Mouse (Mus musculus): ENCODE data around the gene Rchy1. TPM values are rescaled to one million over a fixed set of nuclear protein-coding genes. Genes with fewer than 3 reads are reported as not detected.

Rchy1 gene
- total and polyA plus RNA-seq, 2 experiments from 2014 or later = 40.0 to 67.1 TPM

DNA sequence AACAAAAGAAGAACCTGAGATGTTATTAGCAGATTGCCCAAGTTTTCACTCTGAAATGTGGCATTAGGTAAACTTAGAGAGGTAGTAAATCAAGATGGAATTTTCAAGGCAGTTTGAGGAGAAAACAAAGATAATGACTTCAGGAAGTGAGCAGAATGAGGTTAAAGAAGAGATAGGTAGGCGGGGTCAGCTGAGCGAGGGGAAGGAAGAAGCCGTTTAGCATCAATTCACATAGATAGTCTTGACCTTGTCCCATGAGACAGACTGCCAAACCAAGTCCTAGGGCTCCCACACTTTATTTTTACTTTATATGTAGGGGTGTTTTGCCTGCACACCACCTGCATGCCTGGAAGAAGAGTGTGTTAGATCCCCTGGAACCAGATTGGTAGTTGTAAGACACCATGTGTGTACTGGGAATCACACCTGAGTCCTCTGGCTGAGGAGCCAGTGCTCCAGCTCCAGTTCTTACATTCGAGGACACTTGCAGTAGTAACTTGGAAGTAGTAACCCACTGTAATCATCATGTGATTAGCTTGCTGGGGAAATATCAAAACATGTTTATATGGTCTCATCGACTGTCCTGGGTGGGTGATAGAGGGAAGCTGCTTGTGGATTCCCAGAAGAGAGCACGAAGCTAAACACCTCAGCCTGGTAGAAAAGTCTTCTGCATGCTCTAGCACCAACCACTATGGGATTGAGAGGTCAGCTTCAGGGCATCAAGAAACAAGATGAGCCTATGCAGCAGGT, 28.5 kb upstream of the Rchy1 start:
- TF ChIP-seq CTCF (IDR thresholded peaks at IDR 0.05; ENCODE audit: low read depth) = no peak
- Histone ChIP-seq H3K4me1 (ENCODE audit: insufficient read depth) (no peaks in the 10 kb centered on the region), H3K4me2 (ENCODE audit: low read depth) (no peak overlapping the region), H3K27ac (ENCODE audit: low read depth, low read length) (no peak overlapping the region), H3K9me3 (ENCODE audit: low read length) (no peaks in the 10 kb centered on the region), H3K4me3 (ENCODE audit: low read depth, low read length) (no peak overlapping the region), H3K9ac (no peak overlapping the region), H3K27me3 (ENCODE audit: insufficient read depth, low read length) (no peaks in the 10 kb centered on the region), H3K36me3 (ENCODE audit: insufficient read depth) (no peaks in the 10 kb centered on the region)
- ATAC-seq (no peak), DNase-seq (no peak)
- 91% methylated on average over 6 of the region's 6 CpGs for WGBS

GRCm38 (mm10) chr5:91989261-91989660, 26.4 kb upstream of the Rchy1 start:
- 82% methylated on average over 9 of the region's 9 CpGs for WGBS
- Histone ChIP-seq H3K27ac (ENCODE audit: low read depth, low read length) (no peak overlapping the region), H3K4me1 (ENCODE audit: insufficient read depth) (no peaks in the 10 kb centered on the region), H3K36me3 (ENCODE audit: insufficient read depth) (no peaks in the 10 kb centered on the region), H3K27me3 (ENCODE audit: insufficient read depth, low read length) (no peaks in the 10 kb centered on the region), H3K9ac (no peak overlapping the region), H3K9me3 (ENCODE audit: low read length) (no peaks in the 10 kb centered on the region), H3K4me3 (ENCODE audit: low read depth, low read length) (no peak overlapping the region), H3K4me2 (ENCODE audit: low read depth) (no peak overlapping the region)
- no peak for TF ChIP-seq CTCF (IDR thresholded peaks at IDR 0.05; ENCODE audit: low read depth)
- DNase-seq (no peak), ATAC-seq (no peak)

DNA sequence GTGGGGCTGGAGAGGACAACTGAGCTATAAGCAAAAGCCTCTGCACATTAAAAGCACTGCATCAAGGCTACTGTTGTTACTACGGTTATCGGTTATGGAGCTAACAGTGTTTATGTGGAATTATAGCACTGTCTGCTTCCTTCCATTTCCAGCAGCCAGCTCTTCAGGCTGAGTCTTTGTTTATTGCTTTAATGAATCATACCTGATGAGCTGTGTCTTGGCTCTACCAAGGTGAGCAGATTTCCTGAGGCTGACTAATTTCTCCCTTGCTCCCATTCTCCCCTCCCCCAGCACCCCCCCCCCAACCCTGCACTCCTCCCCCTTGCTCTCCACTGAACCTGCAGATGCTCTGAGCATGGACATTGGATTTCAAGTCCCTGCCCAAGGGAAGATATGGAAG, 24.9 kb upstream of the Rchy1 start:
- DNase-seq = no peak
- TF ChIP-seq CTCF (IDR thresholded peaks at IDR 0.05; ENCODE audit: low read depth) = no peak
- ATAC-seq = no peak

DNA sequence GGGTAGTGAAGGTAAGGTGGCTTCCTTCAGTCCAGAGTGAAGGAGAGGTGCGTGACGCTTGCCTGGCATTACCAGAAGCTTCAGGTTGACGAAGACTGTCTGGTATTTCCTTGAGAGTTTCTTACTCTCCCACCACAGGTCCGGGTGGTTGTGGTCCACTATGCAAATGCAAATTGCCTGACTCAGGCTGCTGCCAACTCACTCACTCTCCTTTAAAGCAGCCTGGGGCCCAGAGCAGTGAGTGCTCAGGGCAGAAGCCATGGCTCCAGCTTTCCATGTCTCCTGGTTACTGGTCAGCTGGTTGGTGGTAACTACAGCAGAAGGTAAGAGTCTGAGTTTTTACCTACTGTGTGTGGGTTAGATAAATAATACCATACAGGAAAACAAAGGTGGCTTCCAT, 24.4 kb upstream of the Rchy1 start, which contains the start of gene Odaph:
Odaph (plus strand) TSS at position 240 of the 400 bp plus-strand sequence.
- Histone ChIP-seq H3K36me3 (ENCODE audit: insufficient read depth) (no peaks in the 10 kb centered on the region), H3K4me1 (ENCODE audit: insufficient read depth) (no peaks in the 10 kb centered on the region), H3K9me3 (ENCODE audit: low read length) (no peaks in the 10 kb centered on the region), H3K27ac (ENCODE audit: low read depth, low read length) (no peak within 1 kb of the TSS), H3K4me3 (ENCODE audit: low read depth, low read length) (no peak within 1 kb of the TSS), H3K27me3 (ENCODE audit: insufficient read depth, low read length) (no peaks in the 10 kb centered on the region), H3K9ac (no peak within 1 kb of the TSS), H3K4me2 (ENCODE audit: low read depth) (no peak within 1 kb of the TSS)
- ATAC-seq (no peak), DNase-seq (no peak)
- 72% methylated on average over 4 of the region's 4 CpGs for WGBS
- no peak for TF ChIP-seq CTCF (IDR thresholded peaks at IDR 0.05; ENCODE audit: low read depth)

More for the DNA sequence above, 24.9 kb upstream of the Rchy1 start:
- no peak overlapping the region for H3K4me2 ChIP-seq (ENCODE audit: low read depth)
- no peak overlapping the region for H3K4me3 ChIP-seq (ENCODE audit: low read depth, low read length)
- H3K36me3 ChIP-seq (ENCODE audit: insufficient read depth) = no peaks in the 10 kb centered on the region
- 96% methylated on average over 2 of the region's 2 CpGs for WGBS
- no peaks in the 10 kb centered on the region for H3K9me3 ChIP-seq (ENCODE audit: low read length)
- no peak overlapping the region for H3K9ac ChIP-seq
- H3K27me3 ChIP-seq (ENCODE audit: insufficient read depth, low read length) = no peaks in the 10 kb centered on the region
- H3K27ac ChIP-seq (ENCODE audit: low read depth, low read length) = no peak overlapping the region
- H3K4me1 ChIP-seq (ENCODE audit: insufficient read depth) = no peaks in the 10 kb centered on the region

DNA sequence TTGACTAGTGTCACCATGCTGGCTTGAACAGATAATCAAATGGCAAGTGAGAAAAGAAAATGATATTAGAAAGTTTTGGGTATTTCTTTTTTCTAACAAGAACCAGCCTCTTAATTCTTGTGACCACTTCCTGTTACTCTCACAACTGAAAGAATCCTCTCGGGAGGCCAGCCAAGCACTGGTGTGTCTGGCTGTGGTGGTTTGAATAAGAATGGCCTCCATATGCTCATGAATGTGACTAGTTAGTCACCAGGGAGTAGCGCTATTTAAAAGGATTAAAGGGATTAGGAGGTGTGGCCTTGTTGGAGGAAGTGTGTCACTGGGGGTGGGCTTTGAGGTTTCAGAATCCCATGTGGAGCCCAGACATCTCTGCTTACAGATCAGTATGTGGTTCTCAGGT, 22.9 kb upstream of the Rchy1 start:
- no peak for ATAC-seq
- Histone ChIP-seq H3K27me3 (ENCODE audit: insufficient read depth, low read length) (no peaks in the 10 kb centered on the region), H3K4me3 (ENCODE audit: low read depth, low read length) (no peak overlapping the region), H3K9ac (no peak overlapping the region), H3K36me3 (ENCODE audit: insufficient read depth) (no peaks in the 10 kb centered on the region), H3K4me2 (ENCODE audit: low read depth) (no peak overlapping the region), H3K9me3 (ENCODE audit: low read length) (no peaks in the 10 kb centered on the region), H3K4me1 (ENCODE audit: insufficient read depth) (no peaks in the 10 kb centered on the region), H3K27ac (ENCODE audit: low read depth, low read length) (no peak overlapping the region)
- no peak for TF ChIP-seq CTCF (IDR thresholded peaks at IDR 0.05; ENCODE audit: low read depth)
- 30% methylated on average over 2 of the region's 2 CpGs for WGBS
- no peak for DNase-seq

- no peak overlapping the region for H3K9ac ChIP-seq
- H3K27ac ChIP-seq (ENCODE audit: low read depth, low read length) = no peak overlapping the region
- no peaks in the 10 kb centered on the region for H3K36me3 ChIP-seq (ENCODE audit: insufficient read depth)
- DNase-seq = no peak
- no peak overlapping the region for H3K4me3 ChIP-seq (ENCODE audit: low read depth, low read length)
- H3K27me3 ChIP-seq (ENCODE audit: insufficient read depth, low read length) = no peaks in the 10 kb centered on the region
- WGBS = 67% methylated on average over 2 of the region's 2 CpGs
- H3K9me3 ChIP-seq (ENCODE audit: low read length) = no peaks in the 10 kb centered on the region
- H3K4me2 ChIP-seq (ENCODE audit: low read depth) = no peak overlapping the region
- no peaks in the 10 kb centered on the region for H3K4me1 ChIP-seq (ENCODE audit: insufficient read depth)
- no peak for TF ChIP-seq CTCF (IDR thresholded peaks at IDR 0.05; ENCODE audit: low read depth)
- no peak; the same call in 1 of the 2 replicates for ATAC-seq
Observed at GRCm38 (mm10) chr5:91983490-91983889, 20.6 kb upstream of the Rchy1 start.

DNA sequence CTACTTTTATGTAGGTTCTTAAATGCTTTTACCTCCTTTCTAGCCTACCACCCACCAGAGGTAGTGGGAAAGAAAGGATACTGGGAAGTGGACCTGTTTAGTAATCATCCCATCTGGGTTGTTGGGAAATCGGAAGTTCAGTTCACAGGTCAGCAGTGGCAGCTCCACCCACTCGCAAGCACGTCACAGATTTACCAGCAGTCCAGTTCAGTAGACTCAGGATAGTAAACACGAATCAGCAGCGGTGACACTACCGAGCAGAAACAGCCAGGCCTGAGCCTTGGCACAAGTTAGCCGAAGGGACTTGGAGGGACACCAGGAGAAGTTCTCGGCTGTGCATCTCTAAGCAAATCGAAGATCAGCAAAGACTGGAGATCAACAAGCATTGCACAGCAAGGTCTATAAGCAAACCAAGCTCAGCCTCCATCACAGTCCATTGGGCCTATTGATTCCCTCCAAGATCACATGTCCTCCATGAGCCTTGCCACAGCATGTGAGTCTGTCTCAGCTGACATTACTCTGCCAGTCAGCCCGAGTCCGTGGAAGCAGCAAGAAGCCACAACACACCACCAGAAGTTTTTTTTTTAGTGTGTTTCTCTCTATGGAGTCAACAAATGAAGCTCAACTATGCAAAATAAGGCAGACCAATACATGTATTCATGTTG, 18.4 kb upstream of the Rchy1 start:
- no peak overlapping the region for H3K4me3 ChIP-seq (ENCODE audit: low read depth, low read length)
- no peak overlapping the region for H3K4me2 ChIP-seq (ENCODE audit: low read depth)
- WGBS = 92% methylated on average over 11 of the region's 11 CpGs
- no peaks in the 10 kb centered on the region for H3K36me3 ChIP-seq (ENCODE audit: insufficient read depth)
- H3K9ac ChIP-seq = no peak overlapping the region
- DNase-seq = no peak
- no peaks in the 10 kb centered on the region for H3K9me3 ChIP-seq (ENCODE audit: low read length)
- no peak overlapping the region for H3K27ac ChIP-seq (ENCODE audit: low read depth, low read length)
- no peak for ATAC-seq
- H3K4me1 ChIP-seq (ENCODE audit: insufficient read depth) = no peaks in the 10 kb centered on the region
- no peaks in the 10 kb centered on the region for H3K27me3 ChIP-seq (ENCODE audit: insufficient read depth, low read length)
- TF ChIP-seq CTCF (IDR thresholded peaks at IDR 0.05; ENCODE audit: low read depth) = no peak

Data from forebrain, postnatal 0 days (tissue).